Mouse (Mus musculus): ENCODE data around the gene Hspb2. TPM values are rescaled to one million over a fixed set of nuclear protein-coding genes. Genes with fewer than 3 reads are reported as not detected.

Gene Hspb2
- polyA plus RNA-seq, 1 experiment from 2014 or later, result 7.4 TPM

GRCm38 (mm10) chr9:50742261-50742660 lies 9.9 kb downstream of the Hspb2 start:
- no peaks in the 10 kb centered on the region for H3K27me3 ChIP-seq (ENCODE audit: insufficient read depth, low read length)
- no peak for TF ChIP-seq CTCF (IDR thresholded peaks at IDR 0.05; ENCODE audit: low read depth)
- WGBS, result 80% methylated on average over 3 of the region's 3 CpGs
- H3K9ac ChIP-seq (ENCODE audit: low read depth, low read length), result no peak overlapping the region
- no peaks in the 10 kb centered on the region for H3K9me3 ChIP-seq (replicated peaks; ENCODE audit: low read length)
- no peak overlapping the region for H3K4me2 ChIP-seq (ENCODE audit: low read length)
- DNase-seq (ENCODE audit: low spot score) (no peak), ATAC-seq (replicated peaks; ENCODE audit: low FRiP score, low read depth) (no peak)
- H3K27ac ChIP-seq, result no peak overlapping the region
- no peaks in the 10 kb centered on the region for H3K4me1 ChIP-seq (replicated peaks; ENCODE audit: insufficient read depth, low read length)
- H3K36me3 ChIP-seq (ENCODE audit: insufficient read depth, low read length), result no peaks in the 10 kb centered on the region
- no peak overlapping the region for H3K4me3 ChIP-seq (replicated peaks; ENCODE audit: low read depth, low read length)

- no peaks in the 10 kb centered on the region for H3K36me3 ChIP-seq (ENCODE audit: insufficient read depth, low read length)
- DNase-seq (ENCODE audit: low spot score) (no peak), ATAC-seq (replicated peaks; ENCODE audit: low FRiP score, low read depth) (no peak)
- no peak overlapping the region for H3K27ac ChIP-seq
- no peak for TF ChIP-seq CTCF (IDR thresholded peaks at IDR 0.05; ENCODE audit: low read depth)
- H3K4me1 ChIP-seq (replicated peaks; ENCODE audit: insufficient read depth, low read length), result no peaks in the 10 kb centered on the region
- no peaks in the 10 kb centered on the region for H3K27me3 ChIP-seq (ENCODE audit: insufficient read depth, low read length)
- no peaks in the 10 kb centered on the region for H3K9me3 ChIP-seq (replicated peaks; ENCODE audit: low read length)
- WGBS, result 77% methylated on average over 14 of the region's 14 CpGs
- no peak overlapping the region for H3K9ac ChIP-seq (ENCODE audit: low read depth, low read length)
- H3K4me3 ChIP-seq (replicated peaks; ENCODE audit: low read depth, low read length), result no peak overlapping the region
- no peak overlapping the region for H3K4me2 ChIP-seq (ENCODE audit: low read length)
Observed at GRCm38 (mm10) chr9:50740867-50741784, 11.0 kb downstream of the Hspb2 start.

- peak; percentile 96 for DNase-seq (ENCODE audit: low spot score)
- H3K4me1 ChIP-seq (replicated peaks; ENCODE audit: insufficient read depth, low read length), result no peaks in the 10 kb centered on the region
- ATAC-seq (replicated peaks; ENCODE audit: low FRiP score, low read depth), result peak; percentile 99
- no peaks in the 10 kb centered on the region for H3K9me3 ChIP-seq (replicated peaks; ENCODE audit: low read length)
- no peak within 1 kb of the TSS for H3K27ac ChIP-seq
- H3K27me3 ChIP-seq (ENCODE audit: insufficient read depth, low read length), result no peaks in the 10 kb centered on the region
- H3K9ac ChIP-seq (ENCODE audit: low read depth, low read length), result no peak within 1 kb of the TSS
- H3K4me3 ChIP-seq (replicated peaks; ENCODE audit: low read depth, low read length), result peak within 1 kb of the TSS; percentile 27
- no peaks in the 10 kb centered on the region for H3K36me3 ChIP-seq (ENCODE audit: insufficient read depth, low read length)
- WGBS, result 12% methylated on average over 36 of the region's 36 CpGs
- H3K4me2 ChIP-seq (ENCODE audit: low read length), result peak within 1 kb of the TSS; percentile 57
- no peak for TF ChIP-seq CTCF (IDR thresholded peaks at IDR 0.05; ENCODE audit: low read depth)
Observed at GRCm38 (mm10) chr9:50738914-50739870, 13.0 kb downstream of the Hspb2 start, which contains the start of gene Dixdc1. Dixdc1 (minus strand) TSS chr9:50739517.

- Histone ChIP-seq H3K4me2 (ENCODE audit: low read length) (no peak overlapping the region), H3K4me1 (replicated peaks; ENCODE audit: insufficient read depth, low read length) (no peaks in the 10 kb centered on the region), H3K4me3 (replicated peaks; ENCODE audit: low read depth, low read length) (no peak overlapping the region), H3K27me3 (ENCODE audit: insufficient read depth, low read length) (no peaks in the 10 kb centered on the region), H3K36me3 (ENCODE audit: insufficient read depth, low read length) (no peaks in the 10 kb centered on the region), H3K9me3 (replicated peaks; ENCODE audit: low read length) (no peaks in the 10 kb centered on the region), H3K9ac (ENCODE audit: low read depth, low read length) (no peak overlapping the region), H3K27ac (no peak overlapping the region)
- DNase-seq (ENCODE audit: low spot score) (peak; percentile 84), ATAC-seq (replicated peaks; ENCODE audit: low FRiP score, low read depth) (no peak)
- 1% methylated on average over 9 of the region's 9 CpGs for WGBS
- peak; percentile 92 for TF ChIP-seq CTCF (IDR thresholded peaks at IDR 0.05; ENCODE audit: low read depth)
Observed at GRCm38 (mm10) chr9:50734989-50735388, 17.2 kb downstream of the Hspb2 start.

GRCm38 (mm10) chr9:50732560-50732959 lies 19.6 kb downstream of the Hspb2 start:
- ATAC-seq (replicated peaks; ENCODE audit: low FRiP score, low read depth), result no peak
- 24% methylated on average over 4 of the region's 4 CpGs for WGBS

GRCm38 (mm10) chr9:50729600-50729999 lies 22.6 kb downstream of the Hspb2 start:
- DNase-seq (ENCODE audit: low spot score) (peak; percentile 14), ATAC-seq (replicated peaks; ENCODE audit: low FRiP score, low read depth) (no peak)
- H3K9ac ChIP-seq (ENCODE audit: low read depth, low read length), result no peak overlapping the region
- 0 out of 2 replicates have a peak, but pooled peaks cover 11% of the 10 kb centered on the region for H3K4me1 ChIP-seq (replicated peaks; ENCODE audit: insufficient read depth, low read length)
- no peak overlapping the region for H3K4me3 ChIP-seq (replicated peaks; ENCODE audit: low read depth, low read length)
- 31% methylated on average over 4 of the region's 4 CpGs for WGBS
- H3K4me2 ChIP-seq (ENCODE audit: low read length), result no peak overlapping the region
- H3K36me3 ChIP-seq (ENCODE audit: insufficient read depth, low read length), result no peaks in the 10 kb centered on the region
- H3K9me3 ChIP-seq (replicated peaks; ENCODE audit: low read length), result no peaks in the 10 kb centered on the region
- no peaks in the 10 kb centered on the region for H3K27me3 ChIP-seq (ENCODE audit: insufficient read depth, low read length)
- TF ChIP-seq CTCF (IDR thresholded peaks at IDR 0.05; ENCODE audit: low read depth), result no peak
- H3K27ac ChIP-seq, result peak overlapping the region; percentile 19; the same call in 1 of the 2 replicates

More at GRCm38 (mm10) chr9:50732560-50732959, 19.6 kb downstream of the Hspb2 start:
- Histone ChIP-seq H3K27ac (no peak overlapping the region), H3K4me3 (replicated peaks; ENCODE audit: low read depth, low read length) (no peak overlapping the region), H3K36me3 (ENCODE audit: insufficient read depth, low read length) (no peaks in the 10 kb centered on the region), H3K9me3 (replicated peaks; ENCODE audit: low read length) (no peaks in the 10 kb centered on the region), H3K27me3 (ENCODE audit: insufficient read depth, low read length) (no peaks in the 10 kb centered on the region), H3K4me1 (replicated peaks; ENCODE audit: insufficient read depth, low read length) (0 out of 2 replicates have a peak, but pooled peaks cover 7% of the 10 kb centered on the region), H3K4me2 (ENCODE audit: low read length) (no peak overlapping the region), H3K9ac (ENCODE audit: low read depth, low read length) (no peak overlapping the region)
- DNase-seq (ENCODE audit: low spot score), result no peak
- TF ChIP-seq CTCF (IDR thresholded peaks at IDR 0.05; ENCODE audit: low read depth), result no peak

Data from kidney, postnatal 0 days (tissue).